Mouse (Mus musculus) splenic B cell, adult 2 months (primary cell): Measurements from ENCODE around the gene Mcur1.

ENCODE experiments used
- DNase-seq: peaks from one replicate; pipeline ENCODE4 v3.0.0-alpha.2; 2011; ENCODE audit warnings: low read depth, low spot score
- H3K27me3 ChIP-seq: 2 replicates; pipeline ENCODE4 v1.6.1; 2012; ENCODE audit warnings: mild to moderate bottlenecking, low read length, moderate library complexity, mixed read lengths; ENCODE audit not compliant: control insufficient read depth, poor library complexity, insufficient read depth, severe bottlenecking
- H3K36me3 ChIP-seq: 2 replicates; pipeline ENCODE4 v1.6.1; 2012; ENCODE audit warnings: mild to moderate bottlenecking, low read length, moderate library complexity, mixed read lengths; ENCODE audit not compliant: control insufficient read depth, poor library complexity, insufficient read depth, severe bottlenecking

Gene Mcur1

GRCm38 (mm10) chr13:43497769-43498168, 62.2 kb downstream of the Mcur1 start:
- no peak for DNase-seq
- no peaks in the 10 kb centered on the region for H3K36me3 ChIP-seq

DNA sequence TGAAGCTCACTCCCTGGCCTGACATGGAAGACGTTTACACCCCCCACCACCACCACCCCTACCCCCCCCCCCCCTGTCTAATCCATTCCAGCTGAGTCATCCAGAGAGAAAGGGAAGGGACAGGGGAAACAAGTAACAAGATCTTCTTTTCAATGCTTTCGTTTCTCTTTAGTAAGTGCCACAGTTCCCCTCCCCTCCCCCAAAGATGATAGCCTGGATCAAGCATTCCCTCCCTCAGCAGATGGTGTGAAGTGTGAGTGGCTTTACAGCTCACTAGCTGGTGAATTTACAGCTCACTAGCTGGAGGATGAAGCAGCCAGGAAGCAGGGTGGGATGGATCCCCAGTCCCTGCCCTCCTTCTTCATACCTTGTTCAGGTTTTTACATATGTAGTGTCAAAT, 63.3 kb downstream of the Mcur1 start:
- DNase-seq = no peak

More at GRCm38 (mm10) chr13:43497769-43498168, 62.2 kb downstream of the Mcur1 start:
- H3K27me3 ChIP-seq = no peaks in the 10 kb centered on the region

GRCm38 (mm10) chr13:43495645-43496044, 64.3 kb downstream of the Mcur1 start:
- Histone ChIP-seq H3K27me3 (no peaks in the 10 kb centered on the region), H3K36me3 (no peaks in the 10 kb centered on the region)
- no peak for DNase-seq

More for the DNA sequence above, 63.3 kb downstream of the Mcur1 start:
- no peaks in the 10 kb centered on the region for H3K27me3 ChIP-seq
- no peaks in the 10 kb centered on the region for H3K36me3 ChIP-seq

GRCm38 (mm10) chr13:43493725-43494124, 66.3 kb downstream of the Mcur1 start:
- Histone ChIP-seq H3K36me3 (no peaks in the 10 kb centered on the region), H3K27me3 (no peaks in the 10 kb centered on the region)
- no peak for DNase-seq

- DNase-seq = no peak
- Histone ChIP-seq H3K27me3 (no peaks in the 10 kb centered on the region), H3K36me3 (no peaks in the 10 kb centered on the region)
These were observed 66.9 kb downstream of the Mcur1 start for GRCm38 (mm10) chr13:43493058-43493481.
